Mouse (Mus musculus) gastrocnemius, postnatal 36 days (tissue): ENCODE data around the gene St7. TPM values are rescaled to one million over a fixed set of nuclear protein-coding genes. Genes with fewer than 3 reads are reported as not detected.

Experiments
- DNase-seq, 2 experiments: peaks; one replicate each; pipeline ENCODE4 v3.0.0; 2022
- intact Hi-C: fragments of 180-260 bp; cut with DNase I; formaldehyde crosslinking; loops from one replicate; pipeline ENCODE4 v1.15.1; 2025
- total RNA-seq, 2 experiments: library from RNA; stranded (reverse); gene quantifications; 2 replicates each; pipeline ENCODE4 v1.2.3; 2021

Gene St7
- total RNA-seq, 2 experiments from 2014 or later = 9.6 to 10.6 TPM

DNA sequence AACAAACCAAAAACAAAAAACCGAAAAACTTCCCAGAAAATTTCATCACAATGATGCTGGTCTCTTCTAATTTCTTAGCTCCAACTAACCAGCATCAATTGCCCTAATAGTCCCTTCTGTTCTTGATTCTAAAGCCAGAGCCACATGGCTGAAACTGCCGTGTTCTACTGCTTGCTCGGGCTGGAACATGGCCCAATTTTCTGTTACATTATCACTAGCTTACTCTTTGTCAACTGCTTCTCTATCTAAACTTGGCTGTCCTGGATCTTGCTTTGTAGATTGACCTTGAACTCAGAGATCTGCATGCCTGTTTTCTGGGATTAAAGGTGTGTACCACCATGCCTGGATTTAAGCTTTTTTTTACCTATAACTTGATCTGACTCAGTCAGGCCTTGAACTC, 13.2 kb downstream of the St7 start:
- intact Hi-C loops = no loop called here
- DNase-seq = no peak

DNA sequence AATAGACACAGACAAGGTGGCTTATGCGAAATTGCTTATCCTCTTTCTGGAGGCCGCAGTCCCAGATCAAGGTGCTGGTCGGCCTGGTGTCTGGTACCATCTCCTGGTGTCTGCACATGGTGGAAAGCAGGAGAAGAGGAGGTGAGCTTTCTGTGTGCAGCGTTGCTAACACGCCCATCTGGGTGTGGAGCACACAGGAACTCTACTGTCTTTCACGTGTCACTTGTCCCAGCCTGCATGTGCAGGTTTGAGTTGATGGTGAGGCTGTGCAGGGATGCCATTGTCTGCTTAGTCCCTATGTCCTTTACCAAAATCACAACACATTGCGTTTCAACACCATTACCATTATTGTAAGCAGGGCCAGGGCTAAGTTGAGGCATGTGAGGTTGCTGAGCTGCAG, 26.2 kb downstream of the St7 start:
- DNase-seq = no peak
- intact Hi-C loops = no loop called here

DNA sequence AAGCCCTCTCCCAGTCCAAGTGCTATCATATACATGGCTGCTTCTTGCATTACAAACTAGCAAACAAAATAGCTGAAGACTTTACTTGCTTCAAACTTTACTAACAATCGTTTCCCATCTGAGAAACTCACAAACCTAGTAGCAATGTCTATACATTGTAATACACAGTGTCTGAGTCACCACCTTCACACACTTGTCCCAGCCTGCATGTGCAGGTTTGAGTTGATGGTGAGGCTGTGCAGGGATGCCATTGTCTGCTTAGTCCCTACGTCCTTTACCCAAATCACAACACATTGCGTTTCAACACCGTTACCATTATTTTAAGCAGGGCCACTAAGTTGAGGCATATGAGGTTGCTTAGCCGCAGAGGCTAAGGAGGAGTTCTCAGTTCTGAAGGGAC, 26.7 kb downstream of the St7 start:
- DNase-seq = no peak
- intact Hi-C loops = no loop called here

DNA sequence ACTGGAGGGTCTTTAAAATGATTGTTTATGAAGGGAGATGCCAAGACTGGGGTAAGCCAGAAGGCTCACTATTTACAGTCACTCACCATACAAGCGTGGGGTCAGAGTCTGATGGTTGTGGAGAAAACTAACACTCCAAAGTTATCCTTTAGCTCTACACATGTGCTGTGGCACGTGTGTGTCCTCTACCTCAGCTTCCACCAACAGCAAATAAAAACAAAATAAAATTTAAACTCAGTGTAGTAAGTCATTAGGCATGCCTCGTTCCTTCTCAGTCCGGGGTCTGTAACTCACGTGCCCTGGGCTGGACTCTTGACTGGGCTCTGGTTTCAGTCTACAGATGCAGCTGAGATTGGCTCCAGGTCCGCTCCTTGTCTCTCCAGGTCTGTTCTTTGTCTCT, 27.3 kb downstream of the St7 start:
- DNase-seq = no peak
- intact Hi-C loops = no loop called here

DNA sequence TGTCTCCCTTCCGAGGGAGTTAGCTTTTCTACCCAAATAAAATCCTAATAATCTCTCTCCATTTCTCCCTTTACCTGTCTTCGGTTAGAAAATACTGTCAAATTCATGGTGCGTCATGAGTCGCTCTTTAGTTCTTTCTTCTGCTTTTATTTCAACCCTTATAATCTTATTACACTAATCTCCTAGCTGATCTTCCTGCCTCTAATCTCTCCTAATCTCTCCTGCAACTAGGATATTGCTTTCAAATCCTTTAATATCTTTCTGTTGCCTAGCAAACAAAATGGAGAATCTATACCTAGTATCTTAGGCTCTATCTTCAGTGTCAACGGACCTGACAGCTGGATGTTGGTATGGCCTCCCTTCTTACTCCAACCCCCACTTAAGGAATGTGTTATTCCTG, 29.0 kb downstream of the St7 start:
- no peak for DNase-seq
- intact Hi-C loops = no loop called here

DNA sequence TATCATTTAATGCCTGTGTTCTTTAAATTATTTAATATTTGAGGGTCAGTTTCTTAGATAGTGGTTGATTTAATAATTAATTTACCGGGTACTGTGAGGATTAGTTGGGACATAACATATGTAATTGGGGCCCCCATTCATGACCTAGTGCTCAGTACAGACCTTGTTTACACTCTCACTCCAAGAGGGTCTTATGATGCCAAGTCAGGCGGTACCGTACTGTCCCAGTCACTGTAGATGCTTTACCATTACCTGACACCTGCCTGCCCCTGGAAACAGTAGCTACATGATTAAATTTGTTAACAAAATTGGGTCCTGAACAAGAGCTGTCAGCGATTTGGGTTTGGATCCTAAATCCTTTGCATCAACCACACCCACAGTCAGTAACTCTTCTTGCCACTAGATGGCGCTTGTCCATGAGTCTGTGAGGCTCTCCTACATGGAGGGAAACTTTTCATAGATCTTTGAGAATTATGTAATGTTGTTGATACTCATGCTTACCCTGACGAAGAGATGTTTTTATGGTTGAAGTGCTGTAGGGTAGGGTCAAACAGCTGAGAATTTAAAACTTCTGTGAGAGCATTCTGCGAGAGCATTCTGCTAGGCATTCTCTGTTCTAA, 33.2 kb downstream of the St7 start:
- DNase-seq = peak in 1 of 2 experiments; percentile 32
- intact Hi-C loops = loop anchor here (1.0 kb wide), 1 partner anchor 109 kb away; no protein-coding TSS in a partner anchor

DNA sequence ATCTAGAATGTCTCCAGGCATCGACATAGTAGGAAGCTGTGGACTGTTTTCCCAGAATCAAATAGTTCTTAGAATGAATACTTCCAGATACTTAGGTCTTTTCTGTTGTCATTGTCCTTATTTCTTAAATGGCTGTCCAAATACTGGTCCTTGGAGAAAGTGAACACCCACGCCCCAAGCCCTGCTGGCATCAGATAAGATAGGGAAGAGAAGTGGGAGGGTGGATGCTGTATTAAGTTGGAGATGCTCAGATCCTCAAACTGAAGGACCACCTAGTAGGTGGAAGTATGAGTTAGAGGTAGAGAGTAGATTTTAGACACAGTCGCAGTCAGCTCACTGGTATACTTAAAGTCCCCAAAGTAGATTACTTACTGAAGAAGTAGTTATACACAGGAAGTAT, 34.5 kb downstream of the St7 start:
- DNase-seq = no peak
- intact Hi-C loops = no loop called here

DNA sequence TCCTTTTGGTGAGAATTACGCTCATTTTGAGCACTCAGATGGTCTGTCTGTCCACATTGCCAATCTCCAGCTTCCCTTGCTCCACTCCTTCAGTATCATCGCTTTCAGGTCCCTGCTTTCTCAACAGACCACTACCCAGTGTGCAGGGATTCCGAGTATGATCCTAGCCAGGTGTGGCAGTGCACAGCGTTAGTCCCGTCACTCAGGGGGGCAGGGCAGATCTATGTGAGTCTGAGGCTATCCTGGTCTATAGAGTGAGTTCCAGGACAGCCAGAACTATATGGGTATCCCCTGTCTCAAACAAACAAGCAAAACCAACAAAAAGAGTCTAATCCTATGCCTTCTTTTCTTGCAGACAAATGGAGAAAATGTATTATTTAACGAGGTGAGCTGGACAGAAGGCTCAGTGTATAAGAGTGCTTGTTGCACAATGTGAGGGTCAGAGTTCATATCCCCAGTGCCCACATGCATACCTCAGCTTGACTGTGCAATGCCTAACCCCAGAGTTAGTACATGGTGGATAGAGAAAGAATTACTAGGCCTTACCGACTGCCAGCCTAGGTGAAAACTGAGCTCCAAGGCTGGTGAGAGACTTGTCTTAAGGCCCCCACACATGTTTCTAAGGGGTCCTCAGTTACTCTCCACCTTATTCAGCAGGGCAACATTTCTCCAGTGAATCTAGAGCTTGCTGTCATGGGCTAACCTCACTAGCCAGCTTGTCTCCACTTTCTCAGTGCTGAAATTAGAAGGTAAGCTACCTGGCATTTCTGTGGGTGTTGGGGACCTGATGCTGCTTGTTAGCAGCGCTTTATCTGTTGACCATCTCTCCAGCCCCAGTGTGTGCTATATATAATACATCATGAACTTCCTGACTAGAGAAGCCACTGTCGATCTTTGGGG, 35.4 kb downstream of the St7 start:
- DNase-seq = no peak
- intact Hi-C loops = loop anchor here (1.0 kb wide), 1 partner anchor 106 kb away; no protein-coding TSS in a partner anchor

DNA sequence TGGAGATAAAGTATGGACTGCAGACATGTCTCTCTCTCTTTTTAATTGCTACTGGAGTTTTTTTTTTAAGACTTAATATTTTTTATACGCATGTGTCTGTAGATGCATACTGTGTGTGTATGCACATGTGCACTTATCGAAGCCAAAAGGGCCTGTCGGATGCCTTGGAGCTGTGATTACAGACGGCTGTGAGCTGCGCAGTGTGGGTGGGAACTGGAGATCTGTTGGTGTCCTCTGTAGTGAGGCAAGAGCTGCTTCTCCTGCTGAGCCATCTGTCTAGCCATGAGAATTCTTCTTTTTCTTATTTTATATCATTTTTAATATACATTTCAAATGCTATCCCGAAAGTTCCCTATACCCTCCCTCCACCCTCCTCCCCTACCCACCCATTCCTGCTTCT, 37.4 kb downstream of the St7 start:
- no peak for DNase-seq
- intact Hi-C loops = no loop called here

DNA sequence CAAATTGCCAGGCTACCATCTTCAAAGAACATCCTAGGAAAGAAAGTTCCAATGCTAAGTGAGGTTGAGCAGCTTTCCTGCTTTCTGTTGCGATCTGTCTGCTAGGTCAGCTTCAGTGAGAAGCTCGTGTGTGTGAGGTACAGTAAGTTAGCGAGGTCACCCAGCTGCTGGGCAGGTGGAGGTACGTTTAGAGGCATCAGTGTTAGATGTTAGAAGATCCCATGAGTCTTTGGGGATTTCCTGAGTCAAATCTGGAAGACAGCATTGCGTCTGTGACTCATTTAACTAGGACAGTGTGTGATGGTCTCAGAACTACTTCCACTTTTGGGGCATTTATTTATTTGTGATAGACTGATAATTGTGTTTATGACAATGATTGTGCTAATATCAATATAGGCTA, 39.0 kb downstream of the St7 start:
- intact Hi-C loops = no loop called here
- DNase-seq = no peak

DNA sequence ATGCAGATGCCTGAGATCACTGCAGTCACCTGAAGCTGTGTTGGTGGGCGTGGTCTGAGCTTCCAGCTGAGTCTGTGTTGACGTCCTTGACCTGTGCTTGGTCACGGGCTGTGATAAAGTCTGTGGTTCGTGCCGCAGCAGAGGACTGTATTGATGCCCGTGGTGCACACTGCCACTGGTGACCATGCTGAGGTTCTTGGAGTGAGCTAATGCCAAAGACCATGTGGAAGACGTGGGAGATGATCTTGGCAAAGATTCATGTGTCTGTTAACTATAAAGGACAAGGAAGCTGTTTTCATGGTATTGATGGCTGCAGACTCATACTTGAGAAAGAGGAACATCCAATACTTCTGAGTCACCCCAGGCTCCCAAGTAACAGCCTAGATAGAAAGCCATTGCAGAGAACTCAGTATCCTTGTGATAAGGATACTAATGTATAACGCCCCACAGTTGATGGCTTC, 41.2 kb downstream of the St7 start:
- no peak for DNase-seq
- intact Hi-C loops = no loop called here

DNA sequence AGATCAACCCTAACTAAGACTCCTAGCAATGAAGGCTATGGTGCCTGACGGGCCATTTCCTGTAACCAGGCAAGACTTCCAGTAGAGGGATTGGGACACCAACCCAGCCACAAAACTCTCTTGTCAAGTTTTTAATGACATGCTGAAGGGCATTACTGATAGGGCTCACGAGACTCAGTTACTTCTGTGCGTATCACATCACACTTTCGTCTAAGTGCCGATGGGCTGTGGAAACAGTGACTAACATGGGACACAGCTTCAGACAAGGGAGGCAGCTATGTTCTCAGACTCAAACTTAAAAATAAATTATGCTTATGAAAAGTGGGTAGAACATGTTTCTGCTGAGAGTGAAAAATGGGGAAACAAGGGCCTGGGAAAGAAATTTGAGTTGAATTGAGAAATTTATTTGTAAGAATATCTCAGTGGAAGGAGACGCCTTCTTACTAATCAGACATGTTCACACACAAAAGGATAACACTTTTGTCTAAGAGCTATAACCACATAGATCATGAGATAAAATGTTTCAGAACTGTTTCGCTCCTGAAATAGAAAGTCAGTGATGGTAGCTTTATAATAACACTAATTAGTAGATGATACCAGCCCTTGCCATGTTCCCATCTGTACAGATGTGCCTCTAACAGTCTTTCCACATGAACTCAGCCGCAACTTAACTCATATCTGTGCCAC, 44.7 kb downstream of the St7 start:
- intact Hi-C loops = no loop called here
- no peak for DNase-seq

DNA sequence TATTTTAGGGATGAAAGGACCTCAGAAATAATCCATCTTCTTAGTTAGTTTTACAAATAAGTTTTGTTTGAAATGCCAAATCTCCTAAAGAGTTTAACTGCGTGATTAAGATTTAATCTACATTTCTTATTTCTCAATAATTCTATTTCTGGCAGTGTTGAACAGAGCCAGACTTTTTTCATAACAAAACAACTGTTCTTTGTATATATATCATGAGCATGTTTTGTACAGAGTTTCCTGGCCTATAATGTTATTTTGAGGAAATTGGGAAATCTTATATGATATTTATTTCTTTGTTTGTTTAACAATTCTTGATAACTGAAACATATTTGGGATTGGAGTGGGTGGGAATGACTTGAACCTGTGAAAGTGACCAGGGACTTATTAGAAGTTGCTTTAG, 47.4 kb downstream of the St7 start:
- intact Hi-C loops = no loop called here
- no peak for DNase-seq

DNA sequence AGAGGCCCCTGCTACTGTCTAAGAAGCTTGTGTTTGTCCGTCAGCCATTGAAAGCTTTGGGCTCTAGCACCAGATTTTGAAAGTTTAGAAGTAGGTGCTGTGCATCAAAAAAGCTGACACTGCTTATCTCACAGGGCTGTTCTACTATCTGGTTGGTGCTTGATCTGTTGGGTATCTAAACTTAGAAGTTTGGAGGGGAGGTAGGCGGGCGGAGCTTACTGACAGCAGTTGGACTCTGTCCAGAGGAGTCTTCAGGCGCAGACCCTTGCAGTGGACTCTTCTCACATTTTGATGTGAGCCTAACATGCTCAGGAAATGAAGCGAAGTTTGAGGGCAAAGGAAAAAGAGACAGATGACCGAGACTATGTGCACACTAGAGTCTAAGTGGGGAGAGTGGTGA, 48.9 kb downstream of the St7 start:
- intact Hi-C loops = no loop called here
- no peak for DNase-seq

DNA sequence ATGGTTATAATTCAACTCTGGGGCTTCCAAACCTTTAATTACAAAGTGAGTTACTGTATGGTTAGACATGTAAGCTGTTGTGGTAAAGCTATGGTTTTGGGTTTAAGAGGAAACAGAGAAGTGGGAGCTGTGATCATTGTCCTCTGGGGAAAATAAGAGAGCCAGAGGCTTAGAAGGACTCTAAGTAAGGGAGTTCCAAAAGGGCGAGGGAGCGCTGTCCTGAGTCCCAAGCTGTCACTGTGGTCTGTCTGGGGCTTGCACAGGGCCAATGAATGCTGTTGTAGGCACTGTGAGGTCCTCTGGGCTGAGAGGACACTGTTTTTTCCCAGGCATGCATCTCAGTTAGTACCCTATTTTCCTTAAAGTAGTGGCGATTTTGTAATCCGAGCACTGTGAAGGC, 49.5 kb downstream of the St7 start:
- DNase-seq = no peak
- intact Hi-C loops = no loop called here

DNA sequence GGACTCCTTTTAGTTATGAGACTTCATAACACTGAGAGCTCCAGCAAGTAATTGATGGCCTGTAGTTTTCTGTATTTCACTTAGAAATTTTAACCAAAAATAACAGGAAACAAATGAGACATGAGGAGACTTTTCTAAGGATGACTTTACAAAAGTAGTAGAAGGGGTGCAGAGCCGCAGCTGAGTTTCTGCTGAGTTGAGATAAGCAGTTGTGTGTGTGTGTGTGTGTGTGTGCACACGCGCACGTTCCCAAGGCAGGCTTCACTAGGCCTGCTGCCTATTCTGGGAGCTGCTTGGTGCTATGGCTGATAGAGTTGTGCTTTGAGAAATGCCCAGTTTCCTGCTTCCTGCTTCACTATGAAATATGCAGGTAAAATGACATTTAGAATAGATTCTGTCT, 50.6 kb downstream of the St7 start:
- intact Hi-C loops = no loop called here
- no peak for DNase-seq

DNA sequence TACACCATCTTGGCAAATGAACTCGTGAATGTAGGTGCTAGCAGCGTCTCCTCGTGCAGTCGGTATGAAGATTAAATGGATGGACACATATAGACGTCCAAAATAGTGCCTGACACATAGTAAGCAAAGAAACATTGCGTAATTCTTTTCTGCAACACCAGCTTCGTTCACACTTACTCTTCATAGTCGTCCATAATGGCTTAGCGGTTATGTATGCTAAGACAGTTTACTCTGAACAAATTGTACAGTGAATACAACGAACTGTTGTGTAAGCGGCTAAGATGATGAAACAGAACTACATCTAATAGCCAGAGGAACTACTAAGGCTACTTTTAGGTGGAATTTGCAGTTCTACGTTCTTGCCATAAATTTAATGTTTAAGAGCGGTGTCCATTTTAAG, 55.0 kb downstream of the St7 start:
- DNase-seq = no peak
- intact Hi-C loops = no loop called here

DNA sequence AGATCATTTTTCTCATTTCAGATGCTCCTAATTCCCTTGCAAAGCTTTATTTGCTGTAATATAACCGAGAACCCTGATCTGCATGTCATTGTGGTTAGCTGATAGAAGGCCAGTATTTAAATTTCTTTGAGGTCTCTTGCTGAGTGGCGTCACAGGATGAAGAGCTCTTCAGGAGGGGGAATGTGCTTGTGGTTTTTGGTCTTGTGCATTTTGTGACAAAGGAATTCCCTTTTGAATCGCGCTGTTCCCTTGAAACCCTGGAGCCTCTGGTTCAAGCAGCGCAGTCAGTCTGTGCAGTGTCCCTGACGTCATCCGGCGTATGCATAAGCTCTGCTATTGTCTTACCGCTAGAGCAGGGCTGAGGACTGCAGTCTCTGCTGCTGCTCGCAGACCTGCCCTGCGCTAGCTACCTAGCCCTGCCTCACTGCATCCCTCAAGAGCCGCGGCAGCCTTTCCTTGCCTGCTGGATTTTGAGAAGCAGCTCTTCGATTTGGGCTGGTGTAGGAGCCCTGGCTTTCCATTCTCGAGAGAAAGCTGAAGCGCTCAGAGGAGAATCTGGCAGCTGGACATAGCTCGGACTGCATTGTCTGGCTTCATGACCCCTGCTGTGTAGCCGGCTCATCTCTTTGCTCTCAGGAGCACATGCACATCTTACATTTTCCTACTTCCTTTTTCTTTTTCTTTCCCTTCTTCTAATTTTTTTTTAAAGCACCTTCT, 56.3 kb downstream of the St7 start:
- no peak for DNase-seq
- intact Hi-C loops = no loop called here

DNA sequence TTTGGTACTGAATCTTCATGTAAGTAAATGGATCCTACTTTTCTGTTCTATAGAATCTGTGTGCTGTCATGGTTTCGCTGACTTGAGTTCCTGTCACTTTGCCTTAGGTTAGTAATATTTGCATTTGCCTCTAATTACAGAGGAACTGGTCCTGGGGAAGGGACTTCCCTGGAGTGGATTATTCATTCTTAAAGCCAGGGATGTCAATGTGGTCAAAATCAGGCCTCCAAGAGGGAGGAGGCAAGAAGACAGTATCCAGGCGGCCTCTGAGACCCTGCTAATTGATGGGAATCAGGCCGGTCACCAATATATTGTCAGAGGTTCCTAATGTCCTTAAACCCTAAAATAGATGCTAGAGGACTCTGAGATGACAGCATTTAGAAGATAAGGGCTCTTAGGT, 56.9 kb downstream of the St7 start:
- DNase-seq = no peak
- intact Hi-C loops = no loop called here

DNA sequence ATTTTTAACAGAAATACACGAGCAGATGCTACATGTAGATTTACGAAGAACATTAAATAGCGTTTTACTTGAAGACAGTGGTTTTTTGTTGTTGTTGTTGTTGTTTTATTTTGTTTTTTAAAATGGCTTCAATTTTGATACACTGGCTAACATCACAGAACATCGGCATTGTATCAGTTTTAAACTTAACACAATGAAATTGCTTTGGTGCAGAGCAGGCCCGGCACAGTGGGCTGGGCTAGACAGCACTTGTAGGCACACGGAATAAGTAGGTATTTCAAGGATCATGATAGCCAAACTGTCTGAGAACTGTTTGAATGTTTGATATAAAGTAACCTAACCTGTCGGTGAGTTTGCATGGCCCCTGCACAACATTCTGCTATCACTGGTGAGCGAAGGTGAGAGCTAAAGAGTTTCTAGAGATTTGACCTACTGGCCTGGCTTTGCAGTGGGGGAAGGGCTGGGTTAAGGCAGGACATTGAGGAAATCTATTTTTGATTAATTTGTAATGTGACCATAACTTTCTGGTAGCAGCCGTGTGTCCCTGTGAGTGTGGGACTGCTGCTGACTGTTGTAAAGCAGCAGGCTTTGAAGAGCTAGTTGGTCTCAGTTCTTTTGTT, 57.4 kb downstream of the St7 start:
- no peak for DNase-seq
- intact Hi-C loops = no loop called here
